In the genomic region with DNA sequence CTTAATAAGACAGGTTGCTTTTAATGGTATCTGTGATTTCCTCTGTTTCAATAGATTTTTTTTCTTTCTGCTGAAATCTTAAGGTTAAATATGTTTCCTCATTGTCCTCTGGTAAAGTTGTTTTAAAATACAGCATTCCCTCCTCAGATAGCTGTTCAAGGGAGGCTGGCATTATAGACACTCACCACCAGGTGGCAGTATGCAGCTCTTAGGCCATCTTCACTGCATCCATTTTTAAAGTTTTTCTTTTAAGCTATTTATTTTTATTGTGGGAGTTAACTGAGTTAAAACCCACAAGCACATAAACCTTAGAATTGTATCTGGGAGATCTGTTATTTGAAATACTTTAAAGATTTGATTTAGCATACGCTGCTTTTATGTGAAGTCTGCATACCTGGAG, we compare ENCODE assay signal across 9 mouse cellular contexts. TPM values are rescaled to one million over a fixed set of nuclear protein-coding genes. Genes with fewer than 3 reads are reported as not detected.
A peak's percentile ranks its signal among the peaks of the same experiment; 100 is the strongest.
DNase-seq lines count a peak whose midpoint lies in the region; ATAC-seq and TF ChIP-seq lines count a peak whose summit lies in the region.
"Had no signal": no experiment of that assay in that cellular context is flagged by ENCODE, and none has a peak within 500 bp of the region (broad histone marks: within the 10 kb centered on the region; RNA-seq: fewer than 3 reads in every experiment).

No protein-coding gene starts in this region.

- no peak overlapping the region for H3K27ac ChIP-seq in hindbrain, postnatal 0 days
- no peak overlapping the region for H3K27ac ChIP-seq in hindbrain, embryonic 10.5 days
- H3K27ac ChIP-seq in midbrain, embryonic 13.5 days = no peak overlapping the region
- H3K27ac ChIP-seq: liver, embryonic 13.5 days had no signal

- no peaks in the 10 kb centered on the region for H3K27me3 ChIP-seq in hindbrain, postnatal 0 days (ENCODE audit: insufficient read depth, low read length)
- H3K27me3 ChIP-seq in hindbrain, embryonic 10.5 days (ENCODE audit: insufficient read depth, poor library complexity, severe bottlenecking) = no peaks in the 10 kb centered on the region
- no peaks in the 10 kb centered on the region for H3K27me3 ChIP-seq in midbrain, embryonic 13.5 days
- H3K27me3 ChIP-seq: liver, embryonic 13.5 days had no signal

- H3K4me2 ChIP-seq in hindbrain, postnatal 0 days (ENCODE audit: low read depth, low read length) = no peak overlapping the region
- H3K4me2 ChIP-seq in midbrain, embryonic 13.5 days (replicated peaks) = no peak overlapping the region
- H3K4me2 ChIP-seq: liver, embryonic 13.5 days had no signal

- DNase-seq in hindbrain, postnatal 0 days (ENCODE audit: low spot score) = peak; percentile 82
- no peak for DNase-seq in hindbrain, embryonic 10.5 days (ENCODE audit: low spot score)
- DNase-seq in 3T3-L1 (ENCODE audit: low read depth, low spot score) = peak; percentile 73
- DNase-seq in c-Kit-positive CD71-positive TER-119-negative erythroid progenitor cells, embryonic 14.5 days (ENCODE audit: low read depth) = peak; percentile 27
- no peak for DNase-seq in urinary bladder, postnatal 10 days (ENCODE audit: low spot score)
- DNase-seq: liver, embryonic 13.5 days had no signal

- ATAC-seq in hindbrain, postnatal 0 days = no peak
- ATAC-seq in CD4-positive, CD25-positive, alpha-beta regulatory T cell, adult 4 months = peak; percentile 54
- peak; percentile 80 for ATAC-seq in granulocyte monocyte progenitor cell, adult 5-6 weeks (replicated peaks; ENCODE audit: poor library complexity, severe bottlenecking)
- ATAC-seq in midbrain, embryonic 13.5 days = 0 out of 2 replicates have a peak, but pooled peaks have one; percentile 20

- no peak overlapping the region for H3K9ac ChIP-seq in hindbrain, postnatal 0 days (replicated peaks; ENCODE audit: low read length)
- no peak overlapping the region for H3K9ac ChIP-seq in midbrain, embryonic 13.5 days (replicated peaks)
- H3K9ac ChIP-seq: liver, embryonic 13.5 days had no signal

- no peaks in the 10 kb centered on the region for H3K36me3 ChIP-seq in hindbrain, postnatal 0 days (ENCODE audit: insufficient read depth, low read length)
- no peaks in the 10 kb centered on the region for H3K36me3 ChIP-seq in hindbrain, embryonic 10.5 days
- no peaks in the 10 kb centered on the region for H3K36me3 ChIP-seq in midbrain, embryonic 13.5 days
- H3K36me3 ChIP-seq: liver, embryonic 13.5 days had no signal

- TF ChIP-seq CTCF in hindbrain, postnatal 0 days (IDR thresholded peaks at IDR 0.05; ENCODE audit: low read depth) = peak; percentile 87

- no peaks in the 10 kb centered on the region for H3K9me3 ChIP-seq in hindbrain, postnatal 0 days (ENCODE audit: low read length)
- no peaks in the 10 kb centered on the region for H3K9me3 ChIP-seq in hindbrain, embryonic 10.5 days
- H3K9me3 ChIP-seq in midbrain, embryonic 13.5 days = no peaks in the 10 kb centered on the region
- H3K9me3 ChIP-seq: liver, embryonic 13.5 days had no signal

- no peaks in the 10 kb centered on the region for H3K4me1 ChIP-seq in hindbrain, postnatal 0 days (ENCODE audit: insufficient read depth, low read length)
- no peaks in the 10 kb centered on the region for H3K4me1 ChIP-seq in hindbrain, embryonic 10.5 days (replicated peaks)
- H3K4me1 ChIP-seq in midbrain, embryonic 13.5 days (replicated peaks) = no peaks in the 10 kb centered on the region
- H3K4me1 ChIP-seq: liver, embryonic 13.5 days had no signal

- WGBS in hindbrain, postnatal 0 days = 88% methylated on average over 1 of the region's 1 CpGs
- 85% methylated on average over 1 of the region's 1 CpGs for WGBS in hindbrain, embryonic 10.5 days
- 90% methylated on average over 1 of the region's 1 CpGs for WGBS in midbrain, embryonic 13.5 days

- H3K4me3 ChIP-seq in hindbrain, postnatal 0 days (ENCODE audit: low read length) = no peak overlapping the region
- H3K4me3 ChIP-seq in hindbrain, embryonic 10.5 days = no peak overlapping the region
- H3K4me3 ChIP-seq in midbrain, embryonic 13.5 days (replicated peaks) = no peak overlapping the region
- H3K4me3 ChIP-seq: liver, embryonic 13.5 days had no signal

RNA-seq across cellular contexts. Expression of gene Inpp4b, which starts 7.1 kb away (rescaled TPM):
- 8.1 and 11.7 TPM in 2 replicates for total RNA-seq in hindbrain, postnatal 0 days (2014; rRNA removed)
- polyA plus RNA-seq in hindbrain, postnatal 0 days (2015; fragmentation: Nextera tagmentation; extraction: Ambion mirVana) = 8.2 and 10.5 TPM in 2 replicates
- polyA plus RNA-seq in hindbrain, embryonic 10.5 days (2016; fragmentation: Nextera tagmentation; extraction: Ambion mirVana) = 3.0 and 3.9 TPM in 2 replicates
- 100 to 1,000 TPM; 673 to 808 TPM for polyA plus RNA-seq in CD4-positive, CD25-positive, alpha-beta regulatory T cell, adult 4 months (2017; shearing (Covaris generic))
- 0.73 and 1.2 TPM in 2 replicates for total RNA-seq in granulocyte monocyte progenitor cell, adult 5-6 weeks (2014; fragmentation: Nextera tagmentation)
- 0.47 and 4.7 TPM in 2 replicates for total RNA-seq in granulocyte monocyte progenitor cell, adult 5-6 weeks (2017)
- polyA plus RNA-seq in midbrain, embryonic 13.5 days (2015; fragmentation: Nextera tagmentation; extraction: Ambion mirVana) = 5.0 and 6.3 TPM in 2 replicates

Comparison
In these comparisons a context has a peak if more than half of its experiments do, and no peak if none do; other contexts are left out.
1. DNase-seq: peak in hindbrain, postnatal 0 days (single experiment), 3T3-L1 (single experiment) and c-Kit-positive CD71-positive TER-119-negative erythroid progenitor cells, embryonic 14.5 days (single experiment); none in hindbrain, embryonic 10.5 days (single experiment) and urinary bladder, postnatal 10 days (single experiment).
2. RNA of gene Inpp4b, which starts 7.1 kb away (polyA plus RNA-seq): 673 to 808 TPM in CD4-positive, CD25-positive, alpha-beta regulatory T cell, adult 4 months; 8.2 to 10.5 TPM in hindbrain, postnatal 0 days, 5.0 to 6.3 TPM in midbrain, embryonic 13.5 days and 3.0 to 3.9 TPM in hindbrain, embryonic 10.5 days; every median in the first group is over 10 times any median in the second.